Mouse (Mus musculus) CH12.LX (cell line): ENCODE measurements around the gene Spred2.
A peak's percentile ranks its signal among the peaks of the same experiment; 100 is the strongest.

ENCODE experiments used
- BHLHE40 ChIP-seq: IDR thresholded peaks from 2 replicates; pipeline ENCODE4 v1.6.1; 2011; ENCODE audit warnings: mild to moderate bottlenecking, low read depth, low read length, improper control_type of control experiment
- CHD1 ChIP-seq: IDR thresholded peaks from 2 replicates; pipeline ENCODE4 v1.6.1; 2012; ENCODE audit warnings: low read depth, low read length, improper control_type of control experiment, inconsistent platforms
- CTCF ChIP-seq, 2 experiments: IDR thresholded peaks in 1 of 2; conservative IDR thresholded peaks in 1 of 2; 2 replicates each; pipeline ENCODE4 v1.5.1; 2011 to 2012; ENCODE audit warnings: low read depth in 2 of 2, low read length in 2 of 2, improper control_type of control experiment in 1 of 2, inconsistent platforms in 1 of 2, mild to moderate bottlenecking in 1 of 2, moderate library complexity in 1 of 2
- GABPA ChIP-seq: IDR thresholded peaks from 2 replicates; pipeline ENCODE4 v1.6.1; 2012; ENCODE audit warnings: low read depth, low read length, improper control_type of control experiment, inconsistent platforms; ENCODE audit not compliant: insufficient replicate concordance
- HCFC1 ChIP-seq: IDR thresholded peaks from 2 replicates; pipeline ENCODE4 v1.6.1; 2012; ENCODE audit warnings: low read depth, mild to moderate bottlenecking, inconsistent platforms, low read length, improper control_type of control experiment
- MAFK ChIP-seq: IDR thresholded peaks from 2 replicates; pipeline ENCODE4 v1.6.1; 2011; ENCODE audit warnings: low read length, improper control_type of control experiment; ENCODE audit not compliant: insufficient replicate concordance
- MYC ChIP-seq: IDR thresholded peaks from 2 replicates; pipeline ENCODE4 v1.6.1; 2011; ENCODE audit warnings: low read depth, mild to moderate bottlenecking, improper control_type of control experiment, low read length
- POLR2A ChIP-seq: IDR thresholded peaks from 2 replicates; pipeline ENCODE4 v1.6.1; 2011; ENCODE audit warnings: low read depth, mild to moderate bottlenecking, improper control_type of control experiment, low read length
- RCOR1 ChIP-seq: conservative IDR thresholded peaks from 2 replicates; pipeline ENCODE4 v1.6.1; 2012; ENCODE audit warnings: low read depth, mild to moderate bottlenecking, inconsistent platforms, low read length, improper control_type of control experiment
- SIN3A ChIP-seq: IDR thresholded peaks from 2 replicates; pipeline ENCODE4 v1.6.1; 2012; ENCODE audit warnings: low read length, improper control_type of control experiment, inconsistent platforms
- USF1 ChIP-seq: IDR thresholded peaks from 2 replicates; pipeline ENCODE4 v1.6.1; 2014; ENCODE audit warnings: low read depth, mild to moderate bottlenecking, inconsistent platforms, low read length, improper control_type of control experiment
- ZKSCAN1 ChIP-seq: IDR thresholded peaks from 2 replicates; pipeline ENCODE4 v1.6.1; 2012; ENCODE audit warnings: low read depth, inconsistent platforms, low read length, improper control_type of control experiment, borderline replicate concordance
- ZMIZ1 ChIP-seq: IDR thresholded peaks from 2 replicates; pipeline ENCODE4 v1.6.1; 2012; ENCODE audit warnings: low read depth, mild to moderate bottlenecking, inconsistent platforms, low read length, improper control_type of control experiment
- ZNF384 ChIP-seq: IDR thresholded peaks from 2 replicates; pipeline ENCODE4 v1.6.1; 2012; ENCODE audit warnings: low read depth, low read length, improper control_type of control experiment, inconsistent platforms

DNA sequence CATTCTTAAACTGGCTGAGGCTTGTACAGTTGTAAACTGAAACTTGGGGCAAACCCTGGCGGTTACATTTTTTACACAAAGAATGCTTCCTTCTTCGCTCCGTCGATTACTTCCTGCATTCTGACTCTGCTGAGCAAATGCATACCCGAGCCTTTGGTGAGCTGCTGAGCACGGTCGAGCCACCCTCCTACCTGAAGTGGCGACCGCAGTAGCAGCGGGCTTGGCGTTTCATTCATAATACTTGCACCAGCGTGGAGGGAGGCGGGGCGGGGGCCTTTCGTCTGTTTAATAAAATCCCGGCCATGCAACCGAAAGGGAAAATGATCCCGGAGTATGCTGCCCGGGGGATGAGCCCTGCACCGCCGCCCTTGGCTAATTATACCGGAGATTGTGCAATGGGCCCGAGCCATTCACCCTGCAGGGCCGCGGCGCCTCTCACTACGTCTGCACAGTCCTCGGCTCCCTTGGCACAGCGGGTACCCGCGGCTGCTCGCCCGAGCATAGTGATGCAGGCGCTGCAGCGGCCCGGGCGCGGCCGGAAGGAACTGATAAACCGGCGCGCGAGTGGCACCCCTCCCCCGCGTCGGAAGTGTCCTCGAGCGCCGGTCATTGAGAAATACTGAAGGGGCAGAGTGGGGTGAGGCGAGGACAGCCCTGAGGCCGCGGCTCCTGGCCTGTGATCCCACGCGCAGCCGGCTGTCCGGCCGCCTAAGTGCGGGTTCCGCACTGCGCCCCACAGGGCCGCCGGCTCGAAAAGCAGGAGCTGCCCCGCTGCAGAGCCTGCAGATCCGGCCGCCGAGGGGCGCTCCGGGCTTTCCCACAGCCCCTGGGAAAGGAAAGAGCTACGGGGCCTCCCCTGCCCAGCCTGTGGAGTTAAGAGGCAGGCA lies 4.1 kb upstream of the Spred2 start:
- TF ChIP-seq CTCF (conservative IDR thresholded peaks at IDR 0.05 in 1 of 2, IDR thresholded peaks at IDR 0.05 in 1 of 2; ENCODE audit: low read depth in 2 of 2, low read length in 2 of 2) (peak in 1 of 2 experiments; percentile 95; a peak in 2 of 4 replicates), BHLHE40 (peak; percentile 79), ZNF384 (peak; percentile 80), POLR2A (peak; percentile 36), MAFK (peak; percentile 63; the same call in 1 of the 2 replicates), CHD1 (no peak; the same call in 1 of the 2 replicates), ZMIZ1 (no peak; the same call in 1 of the 2 replicates), ZKSCAN1 (no peak), SIN3A (peak; percentile 74), HCFC1 (peak; percentile 43; the same call in 1 of the 2 replicates), RCOR1 (peak; percentile 75; the same call in 1 of the 2 replicates), MYC (0 out of 2 replicates have a peak, but pooled peaks have one; percentile 14), USF1 (no peak; the same call in 1 of the 2 replicates), GABPA (no peak)
